In genomic region chr15:82694529-82694928, GRCm38 (mm10) we compare ENCODE assay signal across 15 mouse cellular contexts.
"Had no signal": no experiment of that assay in that cellular context is flagged by ENCODE, and none has a peak within 500 bp of the region (broad histone marks: within the 10 kb centered on the region; RNA-seq: fewer than 3 reads in every experiment).

No protein-coding gene starts in this region.

- H3K9me3 ChIP-seq: neural tube, embryonic 15.5 days; stomach, embryonic 15.5 days had no signal

- H3K27me3 ChIP-seq: neural tube, embryonic 15.5 days; stomach, embryonic 15.5 days had no signal

- DNase-seq: retina, postnatal 1 day; right cerebral cortex, adult 18-20 months; right cerebral cortex, postnatal 14 days; right cerebral cortex, postnatal 25 days; right cerebral cortex, postnatal 4 days; spleen, adult 18-20 months; thymus, adult 18-20 months; thymus, adult 2 months; thymus, postnatal 14 days; thymus, postnatal 25 days; thymus, postnatal 36 days; thymus, postnatal 4 days had no signal

- H3K9ac ChIP-seq: neural tube, embryonic 15.5 days; stomach, embryonic 15.5 days had no signal

- H3K36me3 ChIP-seq: neural tube, embryonic 15.5 days; stomach, embryonic 15.5 days had no signal

- H3K4me3 ChIP-seq: neural tube, embryonic 15.5 days; stomach, embryonic 15.5 days had no signal

- H3K4me2 ChIP-seq: neural tube, embryonic 15.5 days; stomach, embryonic 15.5 days had no signal

- H3K4me1 ChIP-seq: neural tube, embryonic 15.5 days; stomach, embryonic 15.5 days had no signal

- H3K27ac ChIP-seq: neural tube, embryonic 15.5 days; stomach, embryonic 15.5 days; stomach, postnatal 0 days had no signal
